8 mouse cellular contexts compared by ENCODE assay signal in the genomic region with DNA sequence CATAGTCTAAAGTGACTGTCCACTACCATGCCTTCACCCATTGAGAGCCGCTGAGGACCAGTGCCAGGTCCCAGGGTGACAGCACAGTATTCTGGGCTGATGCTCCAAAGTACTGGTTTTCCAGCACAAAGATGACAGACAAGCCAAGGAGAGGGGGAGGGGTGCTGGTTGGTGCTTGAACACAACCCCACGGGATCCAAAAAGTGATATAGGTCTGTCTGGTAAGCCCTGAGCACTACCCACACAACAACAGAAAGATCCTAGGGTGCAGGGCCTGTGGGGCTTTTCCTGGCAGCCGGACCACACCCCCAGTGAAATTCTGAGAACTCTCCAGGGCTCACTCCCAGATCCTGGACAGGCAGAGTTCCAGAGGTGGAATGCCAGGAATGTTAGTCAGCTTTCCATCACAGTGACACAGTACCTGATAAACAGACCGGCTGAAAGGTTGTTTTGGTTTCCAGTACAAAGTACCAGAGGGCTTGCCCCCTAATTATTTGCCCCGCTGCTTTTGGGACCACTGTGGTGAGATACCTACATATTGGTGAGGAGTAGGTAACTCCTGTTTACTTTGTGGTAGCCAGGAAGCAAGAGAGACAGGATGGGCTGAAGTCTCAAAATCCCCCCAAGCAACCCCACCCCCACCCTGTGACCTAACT. TPM values are rescaled to one million over a fixed set of nuclear protein-coding genes. Genes with fewer than 3 reads are reported as not detected.
DNase-seq lines count a peak whose midpoint lies in the region; ATAC-seq and TF ChIP-seq lines count a peak whose summit lies in the region.

No protein-coding gene starts in this region.

- no peak for TF ChIP-seq CTCF in heart, adult 2 months (IDR thresholded peaks at IDR 0.05)
- no peak for TF ChIP-seq CTCF in kidney, postnatal 0 days (IDR thresholded peaks at IDR 0.05; ENCODE audit: low read depth)

- peaks cover 5% of the 10 kb centered on the region; the same call in 1 of the 2 replicates for H3K9me3 ChIP-seq in forebrain, embryonic 12.5 days
- no peaks in the 10 kb centered on the region for H3K9me3 ChIP-seq in forebrain, embryonic 13.5 days (replicated peaks)
- no peaks in the 10 kb centered on the region for H3K9me3 ChIP-seq in kidney, postnatal 0 days (replicated peaks; ENCODE audit: low read length)

- intact Hi-C loops in heart, adult 2 months (cut with DNase I): loop anchor here (10.0 kb wide), 1 partner anchor 607 kb away; the partner anchor contains the start of gene Arsa

- H3K4me1 ChIP-seq in forebrain, embryonic 12.5 days: peaks cover 27% of the 10 kb centered on the region
- peaks cover 29% of the 10 kb centered on the region for H3K4me1 ChIP-seq in forebrain, embryonic 13.5 days
- peaks cover 34% of the 10 kb centered on the region for H3K4me1 ChIP-seq in heart, adult 2 months (ENCODE audit: control insufficient read depth, insufficient read depth, low read length)
- peaks cover 35% of the 10 kb centered on the region for H3K4me1 ChIP-seq in kidney, postnatal 0 days (replicated peaks; ENCODE audit: insufficient read depth, low read length)

- H3K79me2 ChIP-seq in heart, adult 2 months (replicated peaks; ENCODE audit: control insufficient read depth, insufficient read depth, low read length): no peaks in the 10 kb centered on the region
- H3K79me2 ChIP-seq in myocyte (ENCODE audit: control insufficient read depth, insufficient read depth): peaks cover 12% of the 10 kb centered on the region

- DNase-seq in Muller cell, postnatal 12 days (ENCODE audit: inconsistent ontology term): peak; percentile 54
- DNase-seq in heart, adult 2 months: peak; percentile 81 to 87
- DNase-seq in kidney, postnatal 0 days (ENCODE audit: low spot score): peak; percentile 80
- no peak for DNase-seq in left cerebral cortex, adult 9 months (ENCODE audit: low spot score in 2 of 2)

- ATAC-seq in forebrain, embryonic 12.5 days (ENCODE audit: low FRiP score): no peak
- no peak for ATAC-seq in forebrain, embryonic 13.5 days
- ATAC-seq in kidney, postnatal 0 days (replicated peaks; ENCODE audit: low FRiP score, low read depth): peak; percentile 19
- ATAC-seq in megakaryocyte progenitor cell, adult 5-6 weeks (replicated peaks; ENCODE audit: poor library complexity): no peak

- 0 out of 2 replicates have a peak, but pooled peaks have one; percentile 35 for TF ChIP-seq POLR2A in heart, adult 2 months (IDR thresholded peaks at IDR 0.05; ENCODE audit: insufficient read depth, low read depth, low read length)
- TF ChIP-seq POLR2A in myocyte (IDR thresholded peaks at IDR 0.05; ENCODE audit: insufficient read length, low read depth): no peak

- TF ChIP-seq EP300 in heart, adult 2 months (IDR thresholded peaks at IDR 0.05; ENCODE audit: insufficient read depth, low read depth, low read length): peak; percentile 34

- H3K27me3 ChIP-seq in forebrain, embryonic 12.5 days: no peaks in the 10 kb centered on the region
- H3K27me3 ChIP-seq in forebrain, embryonic 13.5 days: no peaks in the 10 kb centered on the region
- no peaks in the 10 kb centered on the region for H3K27me3 ChIP-seq in heart, adult 2 months (ENCODE audit: control insufficient read depth, insufficient read depth, low read length)
- H3K27me3 ChIP-seq in kidney, postnatal 0 days (ENCODE audit: insufficient read depth, low read length): no peaks in the 10 kb centered on the region
- no peaks in the 10 kb centered on the region for H3K27me3 ChIP-seq in myocyte (ENCODE audit: control insufficient read depth, insufficient read depth, insufficient read length)

- H3K9ac ChIP-seq in forebrain, embryonic 12.5 days: no peak overlapping the region
- no peak overlapping the region for H3K9ac ChIP-seq in forebrain, embryonic 13.5 days
- peak overlapping the region; percentile 46 for H3K9ac ChIP-seq in heart, adult 2 months (ENCODE audit: low read depth, low read length)
- 0 out of 2 replicates have a peak overlapping the region, but pooled peaks have one; percentile 44 for H3K9ac ChIP-seq in kidney, postnatal 0 days (ENCODE audit: low read depth, low read length)

- H3K36me3 ChIP-seq in forebrain, embryonic 12.5 days (replicated peaks): peaks cover 32% of the 10 kb centered on the region
- peaks cover 34% of the 10 kb centered on the region for H3K36me3 ChIP-seq in forebrain, embryonic 13.5 days (ENCODE audit: poor library complexity, severe bottlenecking)
- peaks cover 16% of the 10 kb centered on the region for H3K36me3 ChIP-seq in heart, adult 2 months (ENCODE audit: control insufficient read depth, insufficient read depth, low read length)
- peaks cover 23% of the 10 kb centered on the region for H3K36me3 ChIP-seq in kidney, postnatal 0 days (ENCODE audit: insufficient read depth, low read length)
- peaks cover 10% of the 10 kb centered on the region for H3K36me3 ChIP-seq in myocyte (ENCODE audit: control insufficient read depth, insufficient read depth)

- no peak overlapping the region for H3K4me3 ChIP-seq in forebrain, embryonic 12.5 days (replicated peaks)
- H3K4me3 ChIP-seq in forebrain, embryonic 13.5 days: no peak overlapping the region
- H3K4me3 ChIP-seq in heart, adult 2 months: peak overlapping the region; percentile 95; the same call in 1 of the 2 replicates
- H3K4me3 ChIP-seq in kidney, postnatal 0 days (replicated peaks; ENCODE audit: low read depth, low read length): no peak overlapping the region
- H3K4me3 ChIP-seq in myocyte: no peak overlapping the region

- no peak overlapping the region for H3K4me2 ChIP-seq in forebrain, embryonic 12.5 days
- no peak overlapping the region for H3K4me2 ChIP-seq in forebrain, embryonic 13.5 days
- H3K4me2 ChIP-seq in kidney, postnatal 0 days (ENCODE audit: low read length): 0 out of 2 replicates have a peak overlapping the region, but pooled peaks have one; percentile 7
- H3K4me2 ChIP-seq in myocyte (ENCODE audit: low read depth): no peak overlapping the region

- no peak overlapping the region for H3ac ChIP-seq in myocyte (ENCODE audit: control insufficient read depth, insufficient read length)

- H3K27ac ChIP-seq in forebrain, embryonic 12.5 days: peak overlapping the region; percentile 25; the same call in 1 of the 2 replicates
- no peak overlapping the region for H3K27ac ChIP-seq in forebrain, embryonic 13.5 days
- H3K27ac ChIP-seq in heart, adult 2 months: peak overlapping the region; percentile 98
- H3K27ac ChIP-seq in kidney, postnatal 0 days: peak overlapping the region; percentile 87

- 46% methylated on average over 5 of the region's 5 CpGs for WGBS in forebrain, embryonic 12.5 days
- WGBS in forebrain, embryonic 13.5 days: 38% methylated on average over 5 of the region's 5 CpGs
- 6% methylated on average over 5 of the region's 5 CpGs for WGBS in heart, adult 2 months
- 19% methylated on average over 5 of the region's 5 CpGs for WGBS in kidney, postnatal 0 days

TF ChIP-seq in myocyte, 11 proteins besides CTCF, POLR2A, EP300 and RAD21:
- TF ChIP-seq MYOG (IDR thresholded peaks at IDR 0.05; ENCODE audit: control insufficient read depth in 1 of 3, insufficient read depth in 1 of 3, insufficient read length in 2 of 3, low read depth in 2 of 3) (no peak), POLR2AphosphoS2 (IDR thresholded peaks at IDR 0.05; ENCODE audit: insufficient read length, low read depth) (peak; percentile 51), TCF3 (IDR thresholded peaks at IDR 0.05; ENCODE audit: insufficient read length, low read depth) (no peak), TCF12 (IDR thresholded peaks at IDR 0.05; ENCODE audit: insufficient read depth, poor library complexity, severe bottlenecking) (no peak), CEBPB (IDR thresholded peaks at IDR 0.05; ENCODE audit: insufficient read depth, poor library complexity, severe bottlenecking) (no peak)

RNA-seq across cellular contexts. Expression of gene Pim3, which starts 5.5 kb away (rescaled TPM):
- polyA plus RNA-seq in forebrain, embryonic 12.5 days (2016; fragmentation: Nextera tagmentation; extraction: Ambion mirVana): 46.0 and 49.4 TPM in 2 replicates
- polyA plus RNA-seq in forebrain, embryonic 13.5 days (2015; fragmentation: Nextera tagmentation; extraction: Ambion mirVana): 42.7 and 49.4 TPM in 2 replicates
- total RNA-seq in heart, adult 2 months (2021): 100 to 1,000 TPM in 1 of 2 experiments, 10 to 100 TPM in 1; 95.3 to 133 TPM
- 45.6 and 58.8 TPM in 2 replicates for polyA plus RNA-seq in heart, adult 2 months (2012; rRNA removed)
- 83.4 and 88.6 TPM in 2 replicates for polyA plus RNA-seq in kidney, postnatal 0 days (2015; fragmentation: Nextera tagmentation; extraction: Ambion mirVana)
- 26.9 TPM for polyA plus RNA-seq in myocyte (2012; fragmentation: generic; extraction: Trizol)
- 11.0 and 18.0 TPM in 2 replicates for total RNA-seq in megakaryocyte progenitor cell, adult 5-6 weeks (2015)
- total RNA-seq in megakaryocyte progenitor cell, adult 5-6 weeks (2017): 11.1 and 14.3 TPM in 2 replicates

RNA-seq across cellular contexts. Expression of gene Creld2, which starts 48.0 kb away (rescaled TPM):
- polyA plus RNA-seq in forebrain, embryonic 12.5 days (2016; fragmentation: Nextera tagmentation; extraction: Ambion mirVana): 63.1 and 64.3 TPM in 2 replicates
- 62.2 and 63.6 TPM in 2 replicates for polyA plus RNA-seq in forebrain, embryonic 13.5 days (2015; fragmentation: Nextera tagmentation; extraction: Ambion mirVana)
- total RNA-seq in heart, adult 2 months (2021): 10 to 100 TPM; 23.6 to 24.7 TPM
- polyA plus RNA-seq in heart, adult 2 months (2012; rRNA removed): 13.6 and 19.9 TPM in 2 replicates
- 79.0 and 89.8 TPM in 2 replicates for polyA plus RNA-seq in kidney, postnatal 0 days (2015; fragmentation: Nextera tagmentation; extraction: Ambion mirVana)
- polyA plus RNA-seq in myocyte (2012; fragmentation: generic; extraction: Trizol): 49.3 TPM
- 65.2 and 68.1 TPM in 2 replicates for total RNA-seq in megakaryocyte progenitor cell, adult 5-6 weeks (2015)
- total RNA-seq in megakaryocyte progenitor cell, adult 5-6 weeks (2017): 117 and 124 TPM in 2 replicates

RNA-seq across cellular contexts. Expression of gene Alg12, which starts 48.4 kb away (rescaled TPM):
- 8.3 and 8.9 TPM in 2 replicates for polyA plus RNA-seq in forebrain, embryonic 12.5 days (2016; fragmentation: Nextera tagmentation; extraction: Ambion mirVana)
- 7.6 and 9.5 TPM in 2 replicates for polyA plus RNA-seq in forebrain, embryonic 13.5 days (2015; fragmentation: Nextera tagmentation; extraction: Ambion mirVana)
- total RNA-seq in heart, adult 2 months (2021): 1 to 10 TPM; 7.2 to 8.7 TPM
- polyA plus RNA-seq in heart, adult 2 months (2012; rRNA removed): 11.0 and 17.5 TPM in 2 replicates
- 9.8 and 11.2 TPM in 2 replicates for polyA plus RNA-seq in kidney, postnatal 0 days (2015; fragmentation: Nextera tagmentation; extraction: Ambion mirVana)
- polyA plus RNA-seq in myocyte (2012; fragmentation: generic; extraction: Trizol): 15.0 TPM
- 10.9 and 18.2 TPM in 2 replicates for total RNA-seq in megakaryocyte progenitor cell, adult 5-6 weeks (2015)
- 7.9 and 10.3 TPM in 2 replicates for total RNA-seq in megakaryocyte progenitor cell, adult 5-6 weeks (2017)

Comparison
In these comparisons a context has a peak if more than half of its experiments do, and no peak if none do; other contexts are left out.
1. H3K9ac ChIP-seq: peak in heart, adult 2 months (single experiment) and kidney, postnatal 0 days (single experiment); none in forebrain, embryonic 12.5 days (single experiment) and forebrain, embryonic 13.5 days (single experiment).
2. DNase-seq: peak in Muller cell, postnatal 12 days (single experiment), heart, adult 2 months (2 of 2) and kidney, postnatal 0 days (single experiment); none in left cerebral cortex, adult 9 months (0 of 2).